Mouse (Mus musculus) T-cell, adult 2 months (primary cell): ENCODE results near the gene Gm12216.
"Not testable (repeated sequence)": the region's sequence is repeated elsewhere in the genome, so short reads cannot be mapped to it uniquely, and the experiment has no call there.

Experiments used
- DNase-seq: peaks from one replicate; pipeline ENCODE4 v3.0.0; 2022; ENCODE audit warnings: low spot score

Gm12216 gene

DNA sequence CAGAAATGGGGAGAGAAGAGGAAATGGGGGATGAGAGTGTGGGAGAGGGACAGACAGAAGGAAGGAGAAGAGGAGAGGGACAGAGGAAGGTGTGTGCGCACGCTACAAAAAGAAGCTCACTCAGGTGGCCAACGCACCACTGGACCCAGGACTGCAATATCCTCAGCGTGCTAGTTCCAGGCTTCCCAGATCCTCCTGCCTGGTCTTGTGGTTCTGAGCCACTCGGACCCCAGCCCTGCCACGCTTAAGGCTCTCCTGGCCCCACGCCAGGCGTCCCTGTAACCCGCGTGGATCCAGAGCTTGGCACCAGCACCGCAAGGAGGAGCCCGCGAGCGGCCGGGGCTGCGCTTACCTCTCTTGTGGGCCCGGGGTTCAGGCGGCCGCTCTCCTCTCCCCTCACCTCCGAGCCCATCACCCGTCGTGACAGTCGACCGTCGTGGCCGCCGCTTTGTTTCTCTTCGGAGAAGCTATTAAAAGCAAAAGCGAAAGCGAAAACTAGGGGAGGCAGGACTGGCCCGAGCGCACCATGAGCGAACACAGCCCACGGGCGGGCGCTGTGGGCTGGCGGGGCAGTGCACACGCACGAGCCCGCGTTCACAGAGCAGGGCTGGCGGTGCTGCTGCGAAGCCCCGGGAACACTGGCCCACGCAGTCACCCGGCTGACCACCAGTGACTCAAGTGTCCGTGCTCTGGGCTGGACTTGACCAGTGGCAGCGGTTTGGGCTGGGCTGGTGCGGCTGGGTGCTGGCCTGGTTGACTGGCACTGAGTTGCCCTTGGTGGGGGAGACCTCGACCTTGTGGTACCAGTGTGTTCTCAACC lies at the start of gene Gm12216:
Gene Gm12216 (minus strand): TSS at position 496 of the 820 bp plus-strand sequence.
- DNase-seq: peak; percentile 72

DNA sequence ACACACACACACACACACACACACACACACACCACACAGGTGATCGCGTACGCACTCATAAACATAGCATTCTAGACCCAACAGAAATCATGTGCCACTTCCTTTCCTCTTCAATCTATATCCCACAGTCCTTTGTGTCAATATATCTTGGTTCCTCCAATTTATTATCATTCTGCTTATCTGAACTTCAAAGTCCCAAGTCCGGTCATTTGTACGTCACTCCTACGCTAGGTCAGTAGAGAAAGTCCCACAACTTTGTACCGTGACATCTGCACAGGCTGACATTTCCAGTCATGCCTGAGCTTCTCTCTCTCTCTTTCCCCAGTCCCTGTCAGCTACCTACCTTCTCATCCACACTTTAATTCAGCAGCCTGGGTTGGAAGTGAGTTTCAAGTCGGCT lies 49.6 kb upstream of the Gm12216 start:
- DNase-seq: no peak

DNA sequence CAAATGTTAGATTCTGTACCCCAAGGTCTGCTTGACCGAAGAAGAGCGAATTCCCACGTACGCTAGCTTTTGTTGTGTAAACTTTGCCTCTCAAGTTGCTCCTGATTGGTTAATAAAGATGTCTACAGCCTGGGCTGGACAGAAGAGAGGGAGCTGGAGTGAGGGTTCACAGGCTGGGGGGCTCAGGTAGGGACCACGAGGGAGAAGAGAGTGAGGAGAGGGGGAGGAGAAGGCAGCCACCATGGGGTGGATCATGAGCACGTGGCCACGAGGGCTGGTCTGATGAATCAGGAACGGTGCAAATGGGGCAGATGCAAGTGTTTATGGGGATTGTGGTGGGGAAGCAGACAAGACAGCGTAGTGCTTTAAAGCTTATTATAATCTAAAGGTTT lies 45.5 kb upstream of the Gm12216 start:
- DNase-seq: no peak

DNA sequence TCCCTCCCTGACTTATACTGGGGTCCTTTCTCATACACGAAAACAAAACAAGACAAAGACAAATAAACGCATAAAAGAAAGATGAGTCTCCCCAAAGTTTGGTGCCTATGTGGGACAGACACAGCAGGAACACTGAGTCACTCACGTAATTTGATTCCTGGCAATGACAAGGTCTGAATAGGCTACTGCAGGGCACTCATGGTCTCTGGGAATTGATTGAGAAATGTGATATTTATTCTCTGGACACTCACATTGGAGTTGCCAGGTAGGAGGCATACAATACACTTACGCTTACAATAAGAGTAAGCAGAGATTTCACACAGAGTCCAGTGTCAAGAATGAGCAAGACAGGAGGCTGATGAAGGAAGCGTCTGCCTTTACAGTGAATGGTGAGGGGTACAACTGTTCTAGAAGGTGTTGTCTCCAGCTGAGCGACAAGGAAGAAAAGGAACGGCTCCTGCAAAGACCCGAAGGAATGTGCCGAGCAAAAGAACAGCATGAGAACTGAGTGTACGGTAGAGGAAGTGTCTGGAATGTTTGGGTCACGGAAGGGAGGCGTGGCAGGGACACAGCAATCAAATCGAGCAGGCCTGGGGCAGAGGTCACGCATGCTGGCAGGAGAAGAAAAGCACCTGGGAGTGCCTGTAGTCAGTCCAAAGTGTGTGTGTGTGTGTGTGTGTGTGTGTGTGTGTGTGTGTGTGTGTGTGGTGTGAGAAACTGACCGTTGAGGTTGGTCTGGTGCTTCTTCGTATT lies 44.9 kb upstream of the Gm12216 start:
- no peak for DNase-seq

DNA sequence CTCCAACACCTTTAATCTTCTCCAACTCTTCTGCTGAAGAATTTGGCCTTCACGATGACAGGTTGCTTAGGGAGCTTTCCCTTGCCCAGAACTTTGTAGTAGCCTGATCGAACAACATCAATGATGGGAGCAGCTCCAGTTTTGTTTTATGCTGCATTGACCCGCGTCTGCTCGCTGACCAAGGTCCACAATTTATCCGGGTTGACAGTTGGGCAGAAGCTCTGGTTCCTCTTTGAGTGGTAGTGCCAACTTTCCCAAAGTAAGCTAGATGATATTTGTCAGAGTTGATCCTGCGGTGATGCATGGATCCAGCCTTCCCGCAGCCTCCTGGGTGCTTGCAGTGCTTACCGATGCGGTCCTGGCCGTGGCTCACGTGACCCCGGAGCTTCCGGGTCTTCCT lies 43.7 kb upstream of the Gm12216 start:
- DNase-seq: no peak

DNA sequence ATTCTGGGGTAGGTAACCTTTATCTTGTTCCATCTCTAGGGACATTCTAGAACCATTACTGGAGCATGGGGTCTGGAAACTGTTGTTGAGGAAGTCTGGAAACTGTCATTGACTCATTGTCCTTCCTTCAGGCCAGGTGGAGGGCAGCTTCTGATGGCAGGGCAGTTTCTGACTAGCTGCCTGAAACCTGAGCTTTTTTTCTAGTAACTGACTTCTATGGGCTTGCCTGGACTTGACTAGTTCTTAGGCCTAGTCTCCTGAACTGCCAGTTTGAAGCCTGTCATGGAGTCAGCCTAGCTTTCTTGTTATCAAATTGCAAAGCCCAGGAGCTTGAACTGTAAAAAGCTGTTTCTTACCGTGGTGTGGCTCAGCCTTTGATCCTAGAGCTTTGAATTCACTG lies 41.9 kb upstream of the Gm12216 start:
- DNase-seq: no peak

DNA sequence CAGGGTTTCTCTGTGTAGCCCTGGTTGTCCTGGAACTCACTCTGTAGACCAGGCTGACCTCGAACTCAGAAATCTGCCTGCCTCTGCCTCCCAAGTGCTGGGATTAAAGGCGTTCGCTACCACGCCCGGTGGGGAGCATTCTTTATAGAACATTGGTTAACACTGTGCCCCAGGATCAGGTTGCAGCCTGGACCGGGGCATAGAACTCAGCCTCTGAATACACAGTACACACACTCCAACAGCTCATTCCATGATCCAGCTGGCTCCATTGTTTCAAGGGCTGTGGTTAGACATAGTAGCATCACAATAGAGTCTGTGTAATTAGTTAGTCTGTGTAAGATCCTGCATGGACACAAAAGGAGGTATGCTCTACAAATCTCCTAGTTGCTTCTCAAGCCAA lies 40.9 kb upstream of the Gm12216 start:
- no peak for DNase-seq

DNA sequence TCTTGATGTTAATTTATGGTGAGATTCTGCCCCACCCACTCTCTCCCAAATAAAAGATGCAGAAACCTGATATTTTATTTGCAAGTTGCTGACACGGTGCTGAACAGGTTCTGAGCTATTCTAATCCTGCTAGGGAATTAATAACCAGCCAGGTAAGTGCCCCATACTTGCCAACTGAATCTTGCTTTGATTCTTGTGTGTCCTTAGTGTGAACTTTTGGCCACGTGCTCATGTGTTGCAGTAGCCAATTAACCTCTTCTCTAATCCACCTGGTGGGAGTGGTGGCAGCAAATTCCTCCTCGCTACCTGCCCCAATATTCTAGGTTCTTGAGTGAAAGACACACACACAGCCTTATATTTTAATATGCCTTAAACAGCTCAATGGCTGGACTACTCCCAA lies 39.9 kb upstream of the Gm12216 start:
- DNase-seq: no peak

DNA sequence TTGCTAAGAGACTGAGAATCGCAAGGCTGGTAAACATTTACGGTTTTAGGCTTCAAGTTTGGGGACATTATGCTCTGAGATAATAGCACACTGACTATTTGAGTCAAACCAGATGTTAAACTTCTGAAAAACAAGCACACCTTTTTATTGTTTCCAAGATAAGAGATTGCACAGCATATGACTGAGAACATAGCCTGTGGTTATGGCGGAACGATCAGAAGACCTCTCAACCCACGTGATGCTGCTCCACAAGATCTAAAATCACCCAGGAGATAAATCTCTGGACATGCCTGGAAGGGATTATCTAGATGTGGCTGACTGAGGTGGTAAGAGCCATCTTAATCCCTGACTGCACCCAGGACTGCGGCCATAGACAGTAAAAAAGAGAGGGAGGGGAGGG lies 37.9 kb upstream of the Gm12216 start:
- DNase-seq: no peak

DNA sequence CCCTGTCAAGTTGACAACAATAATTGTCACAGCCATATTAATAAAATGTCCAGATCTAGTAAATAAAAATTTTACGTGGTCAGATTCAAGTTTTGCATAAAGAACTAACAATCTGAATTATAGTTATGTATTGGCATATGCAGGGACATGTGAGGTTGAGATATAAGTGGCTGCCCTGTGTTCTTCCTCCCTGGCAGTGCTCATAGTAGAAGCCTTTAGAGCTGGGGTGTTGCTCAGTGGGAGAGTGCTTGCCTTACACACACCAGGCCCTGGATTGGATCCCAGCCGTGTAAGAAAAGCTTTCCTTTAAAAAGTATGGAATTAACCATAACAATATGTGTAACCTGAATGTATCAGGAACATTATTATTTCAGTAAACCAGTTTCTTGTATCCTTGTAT lies 34.4 kb upstream of the Gm12216 start:
- no peak for DNase-seq

DNA sequence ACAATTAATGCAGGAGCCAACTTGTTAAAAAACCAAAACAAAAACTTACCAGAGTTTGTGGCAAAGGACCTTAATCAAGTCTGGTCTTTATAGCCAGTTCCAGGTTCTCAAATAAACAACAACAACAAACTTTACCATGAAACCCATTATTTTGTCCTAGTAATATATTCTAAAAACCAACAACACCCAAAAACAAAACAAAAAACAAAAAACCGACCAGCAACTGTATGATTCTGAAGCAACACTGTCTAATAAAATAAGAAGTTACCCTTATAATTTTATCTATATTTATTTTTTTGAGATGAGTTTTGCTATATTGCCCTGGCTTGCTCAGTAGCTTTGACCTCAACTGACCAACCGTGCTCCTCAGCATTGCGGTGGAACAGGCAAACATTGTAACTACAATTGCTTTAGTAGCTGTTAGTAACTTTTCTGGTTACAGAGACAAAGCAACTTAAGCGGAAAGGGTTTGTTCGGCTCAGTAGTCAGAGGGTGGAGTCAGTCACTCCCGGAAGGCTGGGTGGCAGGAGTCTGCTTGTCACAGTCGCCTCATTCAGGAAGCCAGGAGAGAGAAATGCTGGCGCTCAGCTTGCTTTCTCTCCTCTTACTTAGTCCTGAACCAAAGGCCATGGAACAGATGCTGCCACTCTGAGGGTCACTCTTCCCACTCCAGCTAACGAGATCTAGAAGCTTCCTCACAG lies 33.8 kb upstream of the Gm12216 start:
- DNase-seq: peak; percentile 61

DNA sequence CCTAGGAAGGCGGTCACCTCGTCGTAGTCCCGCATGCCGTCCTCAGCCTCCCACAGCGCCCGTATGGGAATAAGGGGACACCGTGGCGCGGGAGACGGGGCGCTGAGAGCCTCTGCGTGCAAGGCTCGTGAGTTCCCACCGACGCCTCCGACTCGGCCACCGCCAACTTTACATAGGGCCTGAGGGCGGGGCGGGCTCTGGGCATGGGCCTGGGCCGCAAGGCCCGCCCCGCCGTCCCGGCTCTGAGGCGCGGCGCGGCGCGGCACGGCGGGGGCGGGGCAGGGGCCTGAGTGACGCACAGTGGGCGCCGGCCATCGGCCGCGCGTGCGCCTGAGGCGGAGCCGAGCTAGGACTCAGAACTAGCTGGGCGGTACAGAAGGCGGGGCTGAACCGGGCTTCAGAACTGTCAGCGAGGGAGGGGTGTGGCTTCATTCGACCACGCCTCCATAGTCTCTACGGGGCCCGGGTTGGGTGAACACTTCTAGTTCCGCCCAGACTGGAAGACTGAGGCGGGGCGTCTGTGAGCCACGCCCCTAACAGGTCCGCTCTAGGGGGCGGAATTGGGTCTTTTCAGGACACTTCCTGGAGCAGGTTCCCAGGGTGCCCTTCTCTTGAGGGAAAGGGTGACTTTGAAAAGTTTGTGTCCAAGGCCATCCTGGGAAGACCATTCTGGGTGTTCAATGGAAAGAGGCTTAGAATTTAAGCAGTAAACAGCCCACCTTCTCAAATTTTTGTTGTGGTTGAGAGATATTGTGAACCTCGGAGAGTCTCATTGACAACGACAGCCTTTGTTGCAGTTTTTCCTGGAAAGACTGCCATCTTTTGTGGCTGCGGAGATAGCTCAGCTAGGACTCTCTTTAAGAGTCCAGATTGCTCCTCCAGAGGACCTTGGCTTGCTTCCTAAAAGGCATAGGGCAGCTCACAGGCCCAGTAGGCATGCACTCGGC lies 32.7 kb upstream of the Gm12216 start, which contains the start of gene Slc22a5:
Gene Slc22a5 (minus strand): TSS at position 156 of the 947 bp plus-strand sequence.
- peak; percentile 98 for DNase-seq

DNA sequence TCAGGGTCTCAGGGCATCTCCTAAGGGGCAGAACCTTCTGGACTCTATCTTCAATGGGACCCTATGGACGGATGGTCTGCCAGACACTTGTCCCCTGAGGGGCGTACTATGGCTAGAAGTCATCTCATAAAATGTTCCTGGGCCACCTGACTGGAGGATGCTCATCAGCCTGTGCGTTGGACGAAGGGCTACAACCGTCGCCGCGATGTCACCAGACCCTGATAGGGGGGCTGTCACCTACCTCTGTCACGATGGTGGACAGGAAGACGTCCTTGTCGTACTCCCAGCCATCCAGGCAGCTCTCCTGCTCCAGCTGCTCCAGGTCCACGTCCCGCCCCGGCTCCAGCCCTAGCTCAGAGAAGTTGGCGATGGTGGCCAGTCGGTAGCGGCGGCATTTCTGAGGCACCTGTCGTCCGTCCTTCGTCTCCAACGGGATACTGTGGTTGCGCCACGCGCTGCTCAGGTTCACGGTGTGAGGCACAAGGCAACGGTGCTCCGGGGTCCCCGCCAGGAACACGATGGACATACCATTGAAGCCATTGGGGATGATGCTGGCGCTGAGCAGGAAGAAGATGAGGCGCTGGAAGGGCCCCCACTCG lies 31.9 kb upstream of the Gm12216 start:
- DNase-seq: no peak

DNA sequence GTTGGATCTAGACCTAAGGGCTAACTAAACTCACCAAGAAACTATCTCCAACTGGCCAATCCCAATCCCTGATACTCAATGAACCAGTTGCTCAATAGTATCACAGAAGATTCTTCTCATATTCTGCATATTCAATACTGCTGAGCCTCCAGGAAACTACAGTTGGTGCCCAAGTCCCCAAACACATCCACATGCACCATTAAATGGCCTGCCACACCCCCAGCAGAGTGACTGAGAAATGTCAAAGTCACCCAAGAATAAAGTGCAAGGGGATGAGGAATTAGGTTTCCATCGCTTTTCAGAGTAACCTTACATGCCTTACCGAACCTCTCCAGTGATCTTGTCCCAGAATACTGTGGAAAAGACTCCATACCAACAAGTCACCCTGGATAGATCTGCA lies 31.2 kb upstream of the Gm12216 start:
- DNase-seq: no peak

DNA sequence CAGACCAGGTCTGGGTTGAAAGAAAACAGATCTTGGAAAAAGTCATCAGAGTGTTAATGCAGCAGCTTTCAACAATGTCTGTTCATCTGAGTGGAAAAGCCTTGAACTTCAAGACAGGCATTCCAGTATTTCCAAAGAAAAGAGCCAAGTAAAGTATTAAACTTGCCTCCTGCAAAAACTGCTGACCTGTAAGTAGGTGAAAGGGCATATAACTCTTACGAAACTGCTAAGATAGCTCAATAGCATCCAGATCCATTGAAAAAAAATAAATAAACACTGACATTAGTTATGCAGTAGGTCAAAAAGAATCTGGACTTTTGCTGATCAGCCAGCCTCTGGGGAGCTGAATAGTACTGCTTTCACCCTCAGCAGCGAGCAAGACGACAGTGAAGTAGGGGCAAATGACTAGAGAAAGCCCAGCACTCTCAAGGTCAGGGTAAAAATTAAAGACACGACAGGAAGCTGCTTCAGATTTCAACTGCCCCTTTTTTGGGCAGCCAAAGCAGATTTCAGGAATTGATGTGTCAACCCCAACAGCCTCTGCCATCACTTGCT lies 30.1 kb upstream of the Gm12216 start:
- no peak for DNase-seq

DNA sequence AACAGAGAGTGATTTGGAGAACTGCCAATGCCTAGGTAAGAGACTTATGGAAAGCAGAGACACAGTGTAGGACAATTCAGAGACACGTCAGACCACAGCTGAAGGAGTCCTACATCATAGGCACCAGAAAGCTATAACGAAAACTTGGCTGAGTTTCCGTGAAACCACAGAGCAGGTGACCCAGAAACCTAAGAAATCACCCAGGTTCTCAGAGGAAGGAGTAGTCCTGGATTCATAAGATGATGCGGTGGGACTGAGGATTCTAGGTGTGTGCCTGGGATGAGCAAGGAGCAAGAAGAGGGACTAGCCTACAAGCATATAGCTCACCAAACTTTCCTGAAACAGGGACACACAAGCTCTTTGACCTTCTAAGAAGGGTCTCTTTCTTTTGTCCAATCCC lies 29.2 kb upstream of the Gm12216 start:
- DNase-seq: no peak

DNA sequence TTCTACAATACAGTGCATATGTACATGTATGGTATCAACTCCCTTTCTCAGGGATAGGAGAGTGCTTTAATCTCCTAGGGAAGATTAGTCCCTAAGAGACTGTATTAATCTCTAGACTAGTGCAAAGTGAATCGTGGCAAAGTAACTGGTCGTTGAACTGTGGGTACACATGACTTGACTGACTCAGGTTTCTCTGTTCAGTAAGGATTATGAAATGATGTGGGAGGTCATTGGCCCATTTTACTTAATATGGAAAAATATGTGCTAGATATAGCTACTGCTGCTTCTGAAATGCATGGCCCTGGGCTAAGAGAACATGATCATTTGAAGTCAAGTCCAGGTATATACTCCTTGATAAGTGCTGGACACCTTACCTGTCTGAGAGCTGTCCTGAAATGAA lies 24.2 kb upstream of the Gm12216 start:
- no peak for DNase-seq

DNA sequence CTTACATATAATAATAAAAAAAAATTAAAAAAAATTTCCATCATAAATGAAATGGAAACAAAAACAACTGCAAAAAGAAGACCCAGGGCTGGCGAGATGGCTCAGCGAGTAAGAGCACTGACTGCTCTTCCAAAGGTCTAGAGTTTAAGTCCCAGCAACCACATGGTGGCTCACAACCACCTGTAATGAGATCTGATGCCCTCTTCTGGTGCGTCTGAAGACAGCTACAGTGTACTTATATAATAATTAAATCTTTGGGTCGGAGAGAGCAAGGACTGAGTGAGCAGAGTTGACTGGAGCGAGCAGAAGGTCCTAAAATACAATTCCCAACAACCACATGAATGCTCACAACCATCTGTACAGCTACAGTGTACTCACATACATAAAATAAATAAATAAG lies 19.0 kb upstream of the Gm12216 start:
- DNase-seq: not testable (repeated sequence)

DNA sequence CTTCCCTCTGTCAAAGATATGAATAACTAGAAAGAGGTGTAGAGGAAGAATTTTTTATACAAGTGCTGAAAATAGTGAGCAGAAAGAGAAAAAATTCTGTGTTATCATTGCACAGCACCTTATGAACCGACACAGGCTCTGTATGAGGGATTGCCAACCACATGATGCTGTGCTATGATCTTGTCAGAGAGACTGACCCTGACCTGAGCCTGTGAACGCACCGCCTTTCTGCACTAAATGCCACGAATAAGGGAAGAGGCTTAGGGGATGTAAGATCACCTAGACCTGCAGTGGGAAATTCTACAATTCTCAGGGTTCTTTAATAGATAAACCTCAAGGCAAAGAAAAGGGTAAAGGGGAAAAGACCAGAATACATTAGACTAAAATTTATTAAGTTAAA lies 17.4 kb upstream of the Gm12216 start:
- no peak for DNase-seq

DNA sequence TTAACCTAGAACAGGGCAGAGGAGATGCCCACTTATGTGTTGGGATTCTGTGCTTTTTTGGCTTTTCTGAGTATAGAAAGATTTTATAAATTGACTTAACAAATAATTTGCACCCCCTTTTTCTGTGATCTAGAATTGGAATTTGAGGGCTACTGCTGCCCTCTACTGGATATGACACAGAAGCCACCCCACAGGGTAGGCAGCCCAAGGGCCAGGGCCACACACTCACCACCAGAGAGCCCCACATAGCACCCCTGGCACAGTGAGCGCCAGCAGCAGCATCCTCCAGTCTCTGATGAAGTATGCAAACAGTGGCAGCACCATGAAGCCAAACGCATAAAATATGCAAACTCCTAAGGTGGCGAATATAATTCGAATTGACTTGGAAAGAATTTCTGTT lies 15.7 kb upstream of the Gm12216 start:
- DNase-seq: peak; percentile 52
